In genomic region chr4:144930366-144930765, GRCm38 (mm10) we compare ENCODE assay signal across 8 mouse cellular contexts. TPM values are rescaled to one million over a fixed set of nuclear protein-coding genes. Genes with fewer than 3 reads are reported as not detected.
DNase-seq lines count a peak whose midpoint lies in the region; ATAC-seq and TF ChIP-seq lines count a peak whose summit lies in the region.

No protein-coding gene starts in this region.

- ATAC-seq in hindbrain, embryonic 13.5 days (ENCODE audit: low FRiP score): peak; percentile 69
- no peak for ATAC-seq in hindbrain, embryonic 11.5 days (ENCODE audit: low FRiP score)
- peak; percentile 51 for ATAC-seq in intestine, embryonic 14.5 days (replicated peaks; ENCODE audit: low FRiP score, low TSS enrichment, low read depth)
- ATAC-seq in limb, embryonic 15.5 days (ENCODE audit: insufficient number of reproducible peaks, low FRiP score, low TSS enrichment, low read depth): peak; percentile 85

- no peaks in the 10 kb centered on the region for H3K9me3 ChIP-seq in hindbrain, embryonic 13.5 days
- H3K9me3 ChIP-seq in hindbrain, embryonic 11.5 days (ENCODE audit: control insufficient read depth, low read length): no peaks in the 10 kb centered on the region
- no peaks in the 10 kb centered on the region for H3K9me3 ChIP-seq in intestine, embryonic 14.5 days (ENCODE audit: control insufficient read depth, low read length)
- no peaks in the 10 kb centered on the region for H3K9me3 ChIP-seq in limb, embryonic 15.5 days

- H3K27ac ChIP-seq in hindbrain, embryonic 13.5 days: peak overlapping the region; percentile 44; the same call in 1 of the 2 replicates
- H3K27ac ChIP-seq in hindbrain, embryonic 11.5 days (ENCODE audit: low read depth, low read length): no peak overlapping the region
- peak overlapping the region; percentile 97 for H3K27ac ChIP-seq in brown adipose tissue, adult 24 weeks (replicated peaks; ENCODE audit: low read depth, low read length)
- peak overlapping the region; percentile 88 for H3K27ac ChIP-seq in gastrocnemius, adult 2 months
- H3K27ac ChIP-seq in intestine, embryonic 14.5 days (ENCODE audit: low read depth): peak overlapping the region; percentile 22
- H3K27ac ChIP-seq in limb, embryonic 15.5 days: peak overlapping the region; percentile 84

- H3K9ac ChIP-seq in hindbrain, embryonic 13.5 days: no peak overlapping the region
- H3K9ac ChIP-seq in hindbrain, embryonic 11.5 days (ENCODE audit: low read depth, low read length): no peak overlapping the region
- H3K9ac ChIP-seq in intestine, embryonic 14.5 days (ENCODE audit: low read length): no peak overlapping the region
- H3K9ac ChIP-seq in limb, embryonic 15.5 days: no peak overlapping the region

- no peak for DNase-seq in hindbrain, embryonic 11.5 days (ENCODE audit: low spot score)
- DNase-seq in gastrocnemius, adult 2 months: peak; percentile 90
- peak; percentile 70 for DNase-seq in intestine, embryonic 14.5 days (ENCODE audit: low spot score)
- DNase-seq in ovary, postnatal 10 days (ENCODE audit: low spot score): peak; percentile 31
- no peak for DNase-seq in natural killer cell, adult 2 months (ENCODE audit: low spot score in 2 of 2)

- WGBS in hindbrain, embryonic 13.5 days: 47% methylated on average over 10 of the region's 10 CpGs
- 38% methylated on average over 10 of the region's 10 CpGs for WGBS in hindbrain, embryonic 11.5 days
- WGBS in intestine, embryonic 14.5 days: 21% methylated on average over 10 of the region's 10 CpGs
- WGBS in limb, embryonic 15.5 days: 4% methylated on average over 10 of the region's 10 CpGs

- intact Hi-C loops in gastrocnemius, adult 2 months (cut with DNase I): loop anchor here (2.0 kb wide), 2 partner anchors 18 to 38 kb away; partner anchors contain the start of gene Dhrs3

- peaks cover 10% of the 10 kb centered on the region; the same call in 1 of the 2 replicates for H3K4me1 ChIP-seq in hindbrain, embryonic 13.5 days (replicated peaks)
- no peaks in the 10 kb centered on the region for H3K4me1 ChIP-seq in hindbrain, embryonic 11.5 days (replicated peaks; ENCODE audit: control insufficient read depth, insufficient read depth, low read length)
- H3K4me1 ChIP-seq in brown adipose tissue, adult 24 weeks (ENCODE audit: control insufficient read depth, insufficient read depth, insufficient read length, low read length): peaks cover 43% of the 10 kb centered on the region
- peaks cover 21% of the 10 kb centered on the region for H3K4me1 ChIP-seq in intestine, embryonic 14.5 days (replicated peaks; ENCODE audit: control insufficient read depth, insufficient read depth, low read length)
- H3K4me1 ChIP-seq in limb, embryonic 15.5 days: peaks cover 24% of the 10 kb centered on the region

- H3K4me2 ChIP-seq in hindbrain, embryonic 13.5 days: no peak overlapping the region
- H3K4me2 ChIP-seq in hindbrain, embryonic 11.5 days (replicated peaks; ENCODE audit: low read depth, low read length): no peak overlapping the region
- H3K4me2 ChIP-seq in intestine, embryonic 14.5 days (ENCODE audit: low read length): no peak overlapping the region
- no peak overlapping the region for H3K4me2 ChIP-seq in limb, embryonic 15.5 days

- TF ChIP-seq CTCF in gastrocnemius, adult 2 months (IDR thresholded peaks at IDR 0.05): no peak

- no peaks in the 10 kb centered on the region for H3K27me3 ChIP-seq in hindbrain, embryonic 13.5 days
- no peaks in the 10 kb centered on the region for H3K27me3 ChIP-seq in hindbrain, embryonic 11.5 days (ENCODE audit: control insufficient read depth, insufficient read depth, low read length)
- no peaks in the 10 kb centered on the region for H3K27me3 ChIP-seq in intestine, embryonic 14.5 days (replicated peaks; ENCODE audit: control insufficient read depth, insufficient read depth, low read length)
- H3K27me3 ChIP-seq in limb, embryonic 15.5 days: no peaks in the 10 kb centered on the region

- H3K4me3 ChIP-seq in hindbrain, embryonic 13.5 days: no peak overlapping the region
- H3K4me3 ChIP-seq in hindbrain, embryonic 11.5 days (ENCODE audit: low read depth, low read length): no peak overlapping the region
- 0 out of 2 replicates have a peak overlapping the region, but pooled peaks have one; percentile 4 for H3K4me3 ChIP-seq in brown adipose tissue, adult 24 weeks (ENCODE audit: insufficient read depth, low read depth, low read length)
- peak overlapping the region; percentile 45 for H3K4me3 ChIP-seq in gastrocnemius, adult 2 months
- no peak overlapping the region for H3K4me3 ChIP-seq in intestine, embryonic 14.5 days (ENCODE audit: low read depth, low read length)
- H3K4me3 ChIP-seq in limb, embryonic 15.5 days: no peak overlapping the region

- no peaks in the 10 kb centered on the region for H3K36me3 ChIP-seq in hindbrain, embryonic 13.5 days
- no peaks in the 10 kb centered on the region for H3K36me3 ChIP-seq in hindbrain, embryonic 11.5 days (ENCODE audit: control insufficient read depth, insufficient read depth, low read length)
- H3K36me3 ChIP-seq in intestine, embryonic 14.5 days (ENCODE audit: control insufficient read depth, insufficient read depth, low read length): peaks cover 30% of the 10 kb centered on the region
- H3K36me3 ChIP-seq in limb, embryonic 15.5 days: peaks cover 28% of the 10 kb centered on the region

RNA-seq across cellular contexts. Expression of gene Dhrs3, which starts 37.7 kb away (rescaled TPM):
- polyA plus RNA-seq in hindbrain, embryonic 13.5 days (2015; fragmentation: Nextera tagmentation; extraction: Ambion mirVana): 34.9 and 41.9 TPM in 2 replicates
- polyA plus RNA-seq in hindbrain, embryonic 11.5 days (2014; fragmentation: Nextera tagmentation; extraction: Ambion mirVana): 21.5 and 36.4 TPM in 2 replicates
- 167 and 202 TPM in 2 replicates for polyA plus RNA-seq in brown adipose tissue, adult 24 weeks (2012; ENCODE audit: insufficient read depth, insufficient read length, missing spikeins)
- 10 to 100 TPM; 59.5 to 63.7 TPM for total RNA-seq in gastrocnemius, adult 2 months (2021)
- 119 and 123 TPM in 2 replicates for polyA plus RNA-seq in intestine, embryonic 14.5 days (2014; fragmentation: Nextera tagmentation; extraction: Ambion mirVana)
- 113 and 114 TPM in 2 replicates for polyA plus RNA-seq in limb, embryonic 15.5 days (2015; fragmentation: Nextera tagmentation; extraction: Ambion mirVana)

Comparison
In these comparisons a context has a peak if more than half of its experiments do, and no peak if none do; other contexts are left out.
1. H3K4me3 ChIP-seq: peak in brown adipose tissue, adult 24 weeks (single experiment) and gastrocnemius, adult 2 months (single experiment); none in hindbrain, embryonic 13.5 days (single experiment), hindbrain, embryonic 11.5 days (single experiment), intestine, embryonic 14.5 days (single experiment) and limb, embryonic 15.5 days (single experiment).
2. DNase-seq: peak in gastrocnemius, adult 2 months (single experiment), intestine, embryonic 14.5 days (single experiment) and ovary, postnatal 10 days (single experiment); none in hindbrain, embryonic 11.5 days (single experiment) and natural killer cell, adult 2 months (0 of 2).